Mouse (Mus musculus): ENCODE measurements around the gene Smarcc1.

DNA sequence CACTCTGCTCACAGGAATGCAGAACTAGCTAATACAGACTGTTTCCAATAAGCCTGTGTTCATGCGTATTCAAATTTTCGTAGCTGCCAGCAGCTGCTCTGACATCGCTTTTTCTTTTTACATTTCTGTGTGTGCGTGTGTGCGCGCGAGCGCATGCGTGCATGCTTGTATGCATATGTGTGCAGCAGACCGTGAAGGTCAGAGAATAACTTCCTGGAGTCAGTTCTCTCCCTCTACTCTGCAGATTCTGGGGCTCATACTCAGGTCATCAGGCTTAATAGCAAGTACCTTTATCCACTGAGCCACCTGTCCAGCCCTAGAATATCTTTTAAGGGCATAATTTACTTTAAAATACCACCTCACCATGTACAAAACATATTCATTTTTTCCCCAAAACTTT, 150.9 kb downstream of the Smarcc1 start:
- TF ChIP-seq CTCF (IDR thresholded peaks at IDR 0.05; ENCODE audit: low read depth) (no peak), EP300 (optimal IDR thresholded peaks at IDR 0.05) (no peak)
